Mouse (Mus musculus): Measurements from ENCODE around the gene 1810013L24Rik. TPM values are rescaled to one million over a fixed set of nuclear protein-coding genes. Genes with fewer than 3 reads are reported as not detected.

The 1810013L24Rik gene
- polyA plus RNA-seq, 1 experiment = 20.1 TPM

DNA sequence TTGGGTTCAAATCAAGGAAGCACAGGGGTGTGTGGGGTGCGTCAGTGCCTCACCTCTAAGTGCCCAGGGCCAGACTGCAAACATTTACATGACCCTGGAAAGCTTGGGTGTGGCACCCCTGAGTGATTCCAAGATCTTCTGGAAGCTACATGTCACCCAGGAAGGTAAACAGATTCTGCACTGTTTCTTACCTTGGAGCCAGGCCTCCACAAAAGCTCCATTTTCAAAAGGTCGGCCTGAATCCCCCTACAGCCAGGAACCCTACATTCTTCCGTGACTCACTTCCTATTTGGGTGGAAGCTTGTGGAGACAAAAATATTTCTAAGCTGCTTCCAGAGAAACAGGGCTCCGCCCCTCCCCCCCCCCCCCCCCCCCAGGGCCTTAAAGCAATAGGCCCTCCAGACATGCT lies 34.3 kb downstream of the 1810013L24Rik start:
- H3K27me3 ChIP-seq (ENCODE audit: control insufficient read depth, insufficient read depth, insufficient read length) = no peaks in the 10 kb centered on the region
- H3ac ChIP-seq (ENCODE audit: control insufficient read depth, insufficient read length, low read depth) = no peak overlapping the region
- H3K79me3 ChIP-seq (ENCODE audit: low read depth) = peaks cover 14% of the 10 kb centered on the region
- H3K36me3 ChIP-seq (ENCODE audit: control insufficient read depth, insufficient read depth) = peaks cover 52% of the 10 kb centered on the region
- TF ChIP-seq CEBPB (IDR thresholded peaks at IDR 0.05; ENCODE audit: low read depth) (no peak), USF1 (IDR thresholded peaks at IDR 0.05; ENCODE audit: low read depth) (no peak), FOSL1 (IDR thresholded peaks at IDR 0.05; ENCODE audit: insufficient read depth, low read length, poor library complexity, severe bottlenecking) (no peak), MYOD1 (IDR thresholded peaks at IDR 0.05; ENCODE audit: control insufficient read depth, insufficient read length, low read depth) (no peak), MYOG (IDR thresholded peaks at IDR 0.05; ENCODE audit: control insufficient read depth, extremely low read depth, insufficient read length) (no peak), CTCF (IDR thresholded peaks at IDR 0.05; ENCODE audit: control insufficient read depth, insufficient read depth, insufficient read length) (no peak), MAX (IDR thresholded peaks at IDR 0.05) (no peak)
- no peak overlapping the region for H3K4me3 ChIP-seq (ENCODE audit: insufficient read depth, poor library complexity, severe bottlenecking)
- H3K79me2 ChIP-seq (ENCODE audit: control insufficient read depth, insufficient read depth) = peaks cover 45% of the 10 kb centered on the region

DNA sequence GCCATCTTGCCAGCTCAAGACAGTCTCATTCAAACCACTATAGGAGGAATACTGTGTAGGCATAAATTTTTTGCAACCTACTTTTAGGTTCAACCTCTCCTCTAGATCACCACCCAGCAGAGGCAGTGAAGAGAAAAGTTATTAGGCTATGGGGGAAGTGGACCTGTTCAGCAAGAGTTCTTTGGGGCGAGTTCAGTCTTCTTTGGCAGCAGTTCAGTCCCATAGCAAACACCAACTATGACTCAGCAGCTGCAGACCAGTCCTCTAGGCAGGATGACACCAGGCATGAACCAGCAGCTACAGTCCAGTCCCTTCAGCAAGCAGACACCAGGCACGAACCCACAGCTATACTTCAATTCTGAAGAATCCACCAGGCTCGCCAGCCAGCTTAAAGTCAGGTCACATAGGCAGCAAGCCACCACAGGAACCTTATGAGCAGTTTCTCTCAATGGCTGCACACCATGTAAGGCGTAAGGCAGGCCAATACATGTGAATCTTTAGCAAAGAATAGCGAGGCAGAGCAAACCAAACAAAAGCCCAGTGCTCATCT lies 37.6 kb downstream of the 1810013L24Rik start:
- peaks cover 14% of the 10 kb centered on the region for H3K79me2 ChIP-seq (ENCODE audit: control insufficient read depth, insufficient read depth)
- TF ChIP-seq FOSL1 (IDR thresholded peaks at IDR 0.05; ENCODE audit: insufficient read depth, low read length, poor library complexity, severe bottlenecking) = no peak
- no peak for TF ChIP-seq MYOG (IDR thresholded peaks at IDR 0.05; ENCODE audit: control insufficient read depth, extremely low read depth, insufficient read length)
- no peak for TF ChIP-seq CEBPB (IDR thresholded peaks at IDR 0.05; ENCODE audit: low read depth)
- TF ChIP-seq USF1 (IDR thresholded peaks at IDR 0.05; ENCODE audit: low read depth) = no peak
- TF ChIP-seq CTCF (IDR thresholded peaks at IDR 0.05; ENCODE audit: control insufficient read depth, insufficient read depth, insufficient read length) = no peak
- no peak for TF ChIP-seq MAX (IDR thresholded peaks at IDR 0.05)
- no peak for TF ChIP-seq MYOD1 (IDR thresholded peaks at IDR 0.05; ENCODE audit: control insufficient read depth, insufficient read length, low read depth)
- no peak overlapping the region for H3ac ChIP-seq (ENCODE audit: control insufficient read depth, insufficient read length, low read depth)
- H3K4me3 ChIP-seq (ENCODE audit: insufficient read depth, poor library complexity, severe bottlenecking) = no peak overlapping the region
- peaks cover 29% of the 10 kb centered on the region for H3K36me3 ChIP-seq (ENCODE audit: control insufficient read depth, insufficient read depth)
- no peaks in the 10 kb centered on the region for H3K27me3 ChIP-seq (ENCODE audit: control insufficient read depth, insufficient read depth, insufficient read length)
- peaks cover 2% of the 10 kb centered on the region for H3K79me3 ChIP-seq (ENCODE audit: low read depth)

DNA sequence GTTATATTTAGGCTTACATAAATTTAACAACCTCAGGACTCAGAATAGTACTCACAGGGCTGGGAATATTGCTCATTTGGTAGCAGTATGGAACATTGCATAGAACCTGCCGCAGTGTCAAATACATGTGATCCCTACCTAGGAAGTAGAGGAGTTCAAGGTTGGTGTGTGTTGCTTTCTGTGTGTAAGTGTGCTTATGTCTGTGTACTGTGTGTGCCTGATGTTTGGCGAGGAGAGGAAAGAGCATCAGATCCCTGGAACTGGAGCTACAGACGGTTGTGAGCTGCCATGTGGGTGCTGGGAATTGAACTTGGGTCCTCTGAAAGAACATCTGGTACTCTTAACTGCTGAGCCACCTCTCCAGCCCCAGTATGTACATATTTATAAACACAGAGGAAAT lies 38.6 kb downstream of the 1810013L24Rik start:
- H3K79me2 ChIP-seq (ENCODE audit: control insufficient read depth, insufficient read depth) = peaks cover 4% of the 10 kb centered on the region
- no peaks in the 10 kb centered on the region for H3K27me3 ChIP-seq (ENCODE audit: control insufficient read depth, insufficient read depth, insufficient read length)
- no peaks in the 10 kb centered on the region for H3K79me3 ChIP-seq (ENCODE audit: low read depth)
- no peak overlapping the region for H3ac ChIP-seq (ENCODE audit: control insufficient read depth, insufficient read length, low read depth)
- peaks cover 25% of the 10 kb centered on the region for H3K36me3 ChIP-seq (ENCODE audit: control insufficient read depth, insufficient read depth)
- no peak overlapping the region for H3K4me3 ChIP-seq (ENCODE audit: insufficient read depth, poor library complexity, severe bottlenecking)
- TF ChIP-seq MYOD1 (IDR thresholded peaks at IDR 0.05; ENCODE audit: control insufficient read depth, insufficient read length, low read depth) (no peak), FOSL1 (IDR thresholded peaks at IDR 0.05; ENCODE audit: insufficient read depth, low read length, poor library complexity, severe bottlenecking) (no peak), MAX (IDR thresholded peaks at IDR 0.05) (no peak), CEBPB (IDR thresholded peaks at IDR 0.05; ENCODE audit: low read depth) (no peak), USF1 (IDR thresholded peaks at IDR 0.05; ENCODE audit: low read depth) (no peak), CTCF (IDR thresholded peaks at IDR 0.05; ENCODE audit: control insufficient read depth, insufficient read depth, insufficient read length) (no peak), MYOG (IDR thresholded peaks at IDR 0.05; ENCODE audit: control insufficient read depth, extremely low read depth, insufficient read length) (no peak)

DNA sequence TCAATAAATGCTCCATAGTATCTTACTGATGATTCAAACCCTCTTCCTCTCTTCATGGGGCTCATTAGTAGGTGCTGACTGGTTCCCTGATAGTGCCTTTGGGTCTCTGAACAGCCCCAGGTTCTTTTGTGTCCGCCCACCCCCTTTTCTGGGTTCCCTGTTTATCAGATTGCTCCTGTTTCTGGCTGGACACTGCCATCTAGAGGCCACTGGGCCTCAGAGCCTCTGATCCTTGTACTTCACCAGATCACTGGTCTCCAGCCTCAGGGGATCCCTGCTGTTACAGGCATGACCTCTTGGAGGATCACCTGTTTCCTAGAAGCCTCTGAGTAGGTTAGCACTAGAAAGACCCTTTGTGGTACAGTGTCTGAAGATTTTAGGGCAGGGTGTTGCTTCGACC lies 39.8 kb downstream of the 1810013L24Rik start:
- H3K36me3 ChIP-seq (ENCODE audit: control insufficient read depth, insufficient read depth) = peaks cover 23% of the 10 kb centered on the region
- no peaks in the 10 kb centered on the region for H3K79me3 ChIP-seq (ENCODE audit: low read depth)
- H3K27me3 ChIP-seq (ENCODE audit: control insufficient read depth, insufficient read depth, insufficient read length) = no peaks in the 10 kb centered on the region
- H3ac ChIP-seq (ENCODE audit: control insufficient read depth, insufficient read length, low read depth) = no peak overlapping the region
- TF ChIP-seq CTCF (IDR thresholded peaks at IDR 0.05; ENCODE audit: control insufficient read depth, insufficient read depth, insufficient read length) (peak; percentile 59), MYOG (IDR thresholded peaks at IDR 0.05; ENCODE audit: control insufficient read depth, extremely low read depth, insufficient read length) (no peak), FOSL1 (IDR thresholded peaks at IDR 0.05; ENCODE audit: insufficient read depth, low read length, poor library complexity, severe bottlenecking) (no peak)
- H3K4me3 ChIP-seq (ENCODE audit: insufficient read depth, poor library complexity, severe bottlenecking) = no peak overlapping the region
- no peaks in the 10 kb centered on the region for H3K79me2 ChIP-seq (ENCODE audit: control insufficient read depth, insufficient read depth)

DNA sequence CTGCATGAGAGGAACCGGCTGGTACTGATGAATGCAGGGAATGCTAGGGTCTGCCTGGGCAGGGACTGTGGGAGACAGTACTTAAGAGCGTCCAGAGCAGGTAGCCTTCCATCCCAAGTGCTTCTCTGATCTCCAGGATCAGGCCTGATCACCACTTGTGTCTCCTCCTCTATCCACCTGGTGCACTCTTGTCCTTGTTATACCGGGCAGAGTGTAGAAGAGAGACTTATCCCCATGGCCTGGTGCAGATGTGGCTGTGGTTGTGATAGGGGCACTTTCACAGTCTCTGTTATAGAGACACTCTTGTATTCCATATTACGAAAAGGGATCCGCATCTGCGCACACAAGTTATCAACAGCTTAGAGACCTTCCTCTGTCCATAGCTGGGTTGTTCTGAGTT lies 41.5 kb downstream of the 1810013L24Rik start:
- Histone ChIP-seq H3K27me3 (ENCODE audit: control insufficient read depth, insufficient read depth, insufficient read length) (no peaks in the 10 kb centered on the region), H3ac (ENCODE audit: control insufficient read depth, insufficient read length, low read depth) (no peak overlapping the region), H3K79me3 (ENCODE audit: low read depth) (no peaks in the 10 kb centered on the region), H3K4me3 (ENCODE audit: insufficient read depth, poor library complexity, severe bottlenecking) (no peak overlapping the region), H3K79me2 (ENCODE audit: control insufficient read depth, insufficient read depth) (no peaks in the 10 kb centered on the region), H3K36me3 (ENCODE audit: control insufficient read depth, insufficient read depth) (peaks cover 9% of the 10 kb centered on the region)
- TF ChIP-seq CTCF (IDR thresholded peaks at IDR 0.05; ENCODE audit: control insufficient read depth, insufficient read depth, insufficient read length) (no peak), FOSL1 (IDR thresholded peaks at IDR 0.05; ENCODE audit: insufficient read depth, low read length, poor library complexity, severe bottlenecking) (no peak), MYOD1 (IDR thresholded peaks at IDR 0.05; ENCODE audit: control insufficient read depth, insufficient read length, low read depth) (no peak), MAX (IDR thresholded peaks at IDR 0.05) (no peak)

DNA sequence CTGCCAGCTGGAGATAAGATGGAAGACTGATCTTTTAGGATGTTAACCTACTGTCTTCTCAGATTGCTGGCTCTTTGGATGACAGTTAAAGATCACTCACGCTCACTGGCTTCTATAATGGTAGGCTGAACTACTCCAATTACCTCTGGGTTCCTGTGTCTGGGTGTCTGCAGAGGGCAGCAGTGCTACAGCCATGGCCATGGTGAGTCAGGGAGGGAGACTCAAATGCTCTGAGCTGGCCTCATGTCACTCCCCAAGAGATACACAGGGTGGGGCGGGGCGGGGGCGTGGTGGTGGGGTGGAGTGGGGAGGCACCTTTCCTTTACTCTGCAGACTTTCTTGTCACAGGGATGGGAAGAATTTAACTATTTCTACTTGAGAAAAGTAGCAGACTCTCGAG lies 42.1 kb downstream of the 1810013L24Rik start:
- H3ac ChIP-seq (ENCODE audit: control insufficient read depth, insufficient read length, low read depth) = no peak overlapping the region
- no peaks in the 10 kb centered on the region for H3K79me2 ChIP-seq (ENCODE audit: control insufficient read depth, insufficient read depth)
- no peak overlapping the region for H3K4me3 ChIP-seq (ENCODE audit: insufficient read depth, poor library complexity, severe bottlenecking)
- no peak for TF ChIP-seq MYOD1 (IDR thresholded peaks at IDR 0.05; ENCODE audit: control insufficient read depth, insufficient read length, low read depth)
- TF ChIP-seq MAX (IDR thresholded peaks at IDR 0.05) = no peak
- TF ChIP-seq MYOG (IDR thresholded peaks at IDR 0.05; ENCODE audit: control insufficient read depth, extremely low read depth, insufficient read length) = no peak
- no peak for TF ChIP-seq CEBPB (IDR thresholded peaks at IDR 0.05; ENCODE audit: low read depth)
- H3K79me3 ChIP-seq (ENCODE audit: low read depth) = no peaks in the 10 kb centered on the region
- peaks cover 8% of the 10 kb centered on the region for H3K36me3 ChIP-seq (ENCODE audit: control insufficient read depth, insufficient read depth)
- no peaks in the 10 kb centered on the region for H3K27me3 ChIP-seq (ENCODE audit: control insufficient read depth, insufficient read depth, insufficient read length)
